In genomic region chr6:149139471-149139870, GRCm38 (mm10) we compare ENCODE assay signal across 9 mouse cellular contexts. TPM values are rescaled to one million over a fixed set of nuclear protein-coding genes. Genes with fewer than 3 reads are reported as not detected.
DNase-seq lines count a peak whose midpoint lies in the region; ATAC-seq and TF ChIP-seq lines count a peak whose summit lies in the region.
"Had no signal": no experiment of that assay in that cellular context is flagged by ENCODE, and none has a peak within 500 bp of the region (broad histone marks: within the 10 kb centered on the region; RNA-seq: fewer than 3 reads in every experiment).

Etfbkmt (plus strand) TSS chr6:149139849.

- no peak within 1 kb of the TSS for H3K9ac ChIP-seq in kidney, embryonic 14.5 days (ENCODE audit: low read depth, low read length)
- no peak within 1 kb of the TSS for H3K9ac ChIP-seq in heart, postnatal 0 days (replicated peaks; ENCODE audit: low read depth, low read length)
- H3K9ac ChIP-seq in liver, embryonic 15.5 days, result no peak within 1 kb of the TSS
- no peak within 1 kb of the TSS for H3K9ac ChIP-seq in hindbrain, embryonic 14.5 days

- ATAC-seq in kidney, embryonic 14.5 days (ENCODE audit: low FRiP score, low TSS enrichment), result no peak
- ATAC-seq in heart, postnatal 0 days (ENCODE audit: insufficient read depth, low read depth), result no peak
- ATAC-seq in liver, embryonic 15.5 days (ENCODE audit: insufficient read depth), result no peak
- no peak for ATAC-seq in hindbrain, embryonic 14.5 days (ENCODE audit: low FRiP score)
- no peak for ATAC-seq in megakaryocyte, adult 5-6 weeks (ENCODE audit: poor library complexity, severe bottlenecking)

- TF ChIP-seq CTCF in heart, postnatal 0 days (IDR thresholded peaks at IDR 0.05; ENCODE audit: low read depth), result no peak

- H3K4me1 ChIP-seq in kidney, embryonic 14.5 days (ENCODE audit: control insufficient read depth, insufficient read depth, low read length), result peaks cover 4% of the 10 kb centered on the region; the same call in 1 of the 2 replicates
- H3K4me1 ChIP-seq in heart, postnatal 0 days (ENCODE audit: control insufficient read depth, insufficient read depth), result peaks cover under 1% of the 10 kb centered on the region
- H3K4me1 ChIP-seq in liver, embryonic 15.5 days (replicated peaks), result peaks cover 28% of the 10 kb centered on the region
- H3K4me1 ChIP-seq in hindbrain, embryonic 14.5 days (replicated peaks; ENCODE audit: control insufficient read depth, insufficient read depth, low read length), result no peaks in the 10 kb centered on the region

- peaks cover 4% of the 10 kb centered on the region; the same call in 1 of the 2 replicates for H3K36me3 ChIP-seq in kidney, embryonic 14.5 days (ENCODE audit: control insufficient read depth, insufficient read depth, low read length)
- 0 out of 2 replicates have a peak, but pooled peaks cover 6% of the 10 kb centered on the region for H3K36me3 ChIP-seq in heart, postnatal 0 days (replicated peaks; ENCODE audit: control insufficient read depth, insufficient read depth, low read length)
- peaks cover 8% of the 10 kb centered on the region for H3K36me3 ChIP-seq in liver, embryonic 15.5 days (replicated peaks)
- H3K36me3 ChIP-seq in hindbrain, embryonic 14.5 days (replicated peaks; ENCODE audit: control insufficient read depth, insufficient read depth), result no peaks in the 10 kb centered on the region

- 90% methylated on average over 1 of the region's 1 CpGs for WGBS in kidney, embryonic 14.5 days
- 60% methylated on average over 1 of the region's 1 CpGs for WGBS in heart, postnatal 0 days
- 42% methylated on average over 1 of the region's 1 CpGs for WGBS in liver, embryonic 15.5 days (ENCODE audit: insufficient replicate concordance)
- WGBS in hindbrain, embryonic 14.5 days, result 81% methylated on average over 1 of the region's 1 CpGs

- no peaks in the 10 kb centered on the region for H3K9me3 ChIP-seq in kidney, embryonic 14.5 days (ENCODE audit: control insufficient read depth, low read length)
- no peaks in the 10 kb centered on the region for H3K9me3 ChIP-seq in heart, postnatal 0 days (replicated peaks; ENCODE audit: control insufficient read depth, low read length)
- H3K9me3 ChIP-seq in liver, embryonic 15.5 days (replicated peaks), result no peaks in the 10 kb centered on the region
- no peaks in the 10 kb centered on the region for H3K9me3 ChIP-seq in hindbrain, embryonic 14.5 days (ENCODE audit: control insufficient read depth, low read length)

- DNase-seq in kidney, adult 9 months, result no peak
- no peak for DNase-seq in adrenal gland, postnatal 36 days
- no peak for DNase-seq in heart, postnatal 0 days (ENCODE audit: low spot score)
- no peak for DNase-seq in hindbrain, embryonic 14.5 days (ENCODE audit: low spot score)
- DNase-seq in thymus, postnatal 4 days, result no peak
- DNase-seq: cerebellum, adult 11 months had no signal

- H3K27ac ChIP-seq in kidney, embryonic 14.5 days (ENCODE audit: low read depth, low read length), result no peak within 1 kb of the TSS
- H3K27ac ChIP-seq in heart, postnatal 0 days (ENCODE audit: low read depth), result no peak within 1 kb of the TSS
- peak within 1 kb of the TSS; percentile 74; the same call in 1 of the 2 replicates for H3K27ac ChIP-seq in liver, embryonic 15.5 days (replicated peaks)
- no peak within 1 kb of the TSS for H3K27ac ChIP-seq in hindbrain, embryonic 14.5 days

- no peak within 1 kb of the TSS for H3K4me2 ChIP-seq in kidney, embryonic 14.5 days (replicated peaks; ENCODE audit: low read depth, low read length)
- H3K4me2 ChIP-seq in heart, postnatal 0 days (ENCODE audit: low read depth, low read length), result no peak within 1 kb of the TSS
- H3K4me2 ChIP-seq in liver, embryonic 15.5 days, result no peak within 1 kb of the TSS
- H3K4me2 ChIP-seq in hindbrain, embryonic 14.5 days (replicated peaks), result no peak within 1 kb of the TSS

- no peak within 1 kb of the TSS for H3K4me3 ChIP-seq in kidney, embryonic 14.5 days (ENCODE audit: low read length)
- H3K4me3 ChIP-seq in heart, postnatal 0 days (ENCODE audit: low read depth, low read length), result no peak within 1 kb of the TSS
- no peak within 1 kb of the TSS for H3K4me3 ChIP-seq in liver, embryonic 15.5 days (replicated peaks)
- no peak within 1 kb of the TSS for H3K4me3 ChIP-seq in hindbrain, embryonic 14.5 days (replicated peaks; ENCODE audit: low read length)

- H3K27me3 ChIP-seq in kidney, embryonic 14.5 days (ENCODE audit: control insufficient read depth, insufficient read depth, low read length), result no peaks in the 10 kb centered on the region
- no peaks in the 10 kb centered on the region for H3K27me3 ChIP-seq in heart, postnatal 0 days (ENCODE audit: control insufficient read depth, insufficient read depth, low read length)
- H3K27me3 ChIP-seq in liver, embryonic 15.5 days, result no peaks in the 10 kb centered on the region
- no peaks in the 10 kb centered on the region for H3K27me3 ChIP-seq in hindbrain, embryonic 14.5 days (ENCODE audit: control insufficient read depth, insufficient read depth, low read length)

- no peak for TF ChIP-seq EP300 in heart, postnatal 0 days (IDR thresholded peaks at IDR 0.05; ENCODE audit: low read depth)

RNA-seq across cellular contexts. Expression of gene Etfbkmt, which starts in this region (rescaled TPM):
- 20.5 and 23.0 TPM in 2 replicates for polyA plus RNA-seq in kidney, embryonic 14.5 days (2014; fragmentation: Nextera tagmentation; extraction: Ambion mirVana)
- total RNA-seq in adrenal gland, postnatal 36 days (2021), result 10 to 100 TPM; 17.6 to 28.1 TPM
- 21.8 and 31.7 TPM in 2 replicates for total RNA-seq in heart, postnatal 0 days (2014; rRNA removed; ENCODE audit: low replicate concordance)
- polyA plus RNA-seq in heart, postnatal 0 days (2015; fragmentation: Nextera tagmentation; extraction: Ambion mirVana), result 19.9 and 22.4 TPM in 2 replicates
- polyA plus RNA-seq in liver, embryonic 15.5 days (2015; fragmentation: Nextera tagmentation; extraction: Ambion mirVana), result 11.4 and 12.3 TPM in 2 replicates
- 6.4 and 6.8 TPM in 2 replicates for polyA plus RNA-seq in hindbrain, embryonic 14.5 days (2014; fragmentation: Nextera tagmentation; extraction: Ambion mirVana)
- 6.8 and 9.3 TPM in 2 replicates for total RNA-seq in megakaryocyte, adult 5-6 weeks (2015)
- 5.9 and 7.8 TPM in 2 replicates for total RNA-seq in megakaryocyte, adult 5-6 weeks (2017)
